Mouse (Mus musculus) hindbrain, embryonic 16.5 days (tissue): Measurements from ENCODE around the gene St6galnac5. TPM values are rescaled to one million over a fixed set of nuclear protein-coding genes. Genes with fewer than 3 reads are reported as not detected.

Experiments used
- ATAC-seq: fragments of 200-750 bp; cut with Nextera tagmentation; 2 replicates; pipeline ENCODE4 v1.8.0; 2017; ENCODE audit warnings: moderate TSS enrichment, moderate library complexity
- H3K27ac ChIP-seq: fragments of 300-500 bp; sonication (generic); 2 replicates; pipeline ENCODE4 v1.5.1; 2014; ENCODE audit warnings: low read depth, mild to moderate bottlenecking, control low read depth, low read length, moderate library complexity
- H3K27me3 ChIP-seq: fragments of 300-500 bp; sonication (generic); replicated peaks from 2 replicates; pipeline ENCODE4 v1.6.1; 2014; ENCODE audit warnings: low read length; ENCODE audit not compliant: control insufficient read depth, insufficient read depth
- H3K36me3 ChIP-seq: fragments of 300-500 bp; sonication (generic); 2 replicates; pipeline ENCODE4 v1.6.1; 2014; ENCODE audit warnings: mild to moderate bottlenecking, low read length, moderate library complexity, mixed read lengths; ENCODE audit not compliant: control insufficient read depth, insufficient read depth
- H3K4me1 ChIP-seq: fragments of 300-500 bp; sonication (generic); 2 replicates; pipeline ENCODE4 v1.6.1; 2014; ENCODE audit warnings: low read depth, low read length; ENCODE audit not compliant: control insufficient read depth, insufficient read depth
- H3K4me2 ChIP-seq: fragments of 300-500 bp; sonication (generic); 2 replicates; pipeline ENCODE4 v1.6.1; 2014; ENCODE audit warnings: mild to moderate bottlenecking, low read length, control low read depth, moderate library complexity
- H3K4me3 ChIP-seq: fragments of 300-500 bp; sonication (generic); 2 replicates; pipeline ENCODE4 v1.5.1; 2014; ENCODE audit warnings: mild to moderate bottlenecking, low read length, control low read depth, moderate library complexity
- H3K9ac ChIP-seq: fragments of 300-500 bp; sonication (generic); 2 replicates; pipeline ENCODE4 v1.6.1; 2014; ENCODE audit warnings: low read depth, mild to moderate bottlenecking, control low read depth, low read length, moderate library complexity
- H3K9me3 ChIP-seq: fragments of 300-500 bp; sonication (generic); 2 replicates; pipeline ENCODE4 v1.6.1; 2014; ENCODE audit warnings: mild to moderate bottlenecking, low read length, moderate library complexity; ENCODE audit not compliant: control insufficient read depth
- WGBS: fragments of 180-500 bp; shearing (Covaris S2); extraction: QIAGEN DNeasy Blood & Tissue Kit; methylation state at CpG from one replicate; pipeline ENCODE4 v1.1.7; 2014; 5-methylcytosine and 5-hydroxymethylcytosine counted together
- polyA plus RNA-seq: library from polyadenylated mRNA; unstranded; fragments of >200 nt; fragmentation: Nextera tagmentation; extraction: Ambion mirVana; gene quantifications from 2 replicates; pipeline ENCODE4 v1.2.1, GENCODE M21; 2015

The St6galnac5 gene
- polyA plus RNA-seq, 1 experiment from 2014 or later, result 21.1 TPM

GRCm38 (mm10) chr3:152956038-152956437 lies 26.0 kb downstream of the St6galnac5 start:
- 83% methylated on average over 5 of the region's 5 CpGs for WGBS
- no peak for ATAC-seq
- H3K4me1 ChIP-seq, result no peaks in the 10 kb centered on the region

GRCm38 (mm10) chr3:152951634-152952545 lies 30.2 kb downstream of the St6galnac5 start:
- H3K27me3 ChIP-seq, result no peaks in the 10 kb centered on the region
- 78% methylated on average over 11 of the region's 11 CpGs for WGBS

More at GRCm38 (mm10) chr3:152956038-152956437, 26.0 kb downstream of the St6galnac5 start:
- Histone ChIP-seq H3K27me3 (no peaks in the 10 kb centered on the region), H3K27ac (no peak overlapping the region), H3K36me3 (no peaks in the 10 kb centered on the region), H3K4me2 (no peak overlapping the region), H3K9ac (no peak overlapping the region), H3K4me3 (no peak overlapping the region), H3K9me3 (no peaks in the 10 kb centered on the region)

GRCm38 (mm10) chr3:152950914-152951313 lies 31.1 kb downstream of the St6galnac5 start:
- H3K27me3 ChIP-seq, result no peaks in the 10 kb centered on the region
- H3K36me3 ChIP-seq, result no peaks in the 10 kb centered on the region
- no peak overlapping the region for H3K4me3 ChIP-seq
- no peak overlapping the region for H3K9ac ChIP-seq
- H3K4me2 ChIP-seq, result no peak overlapping the region
- 94% methylated on average over 9 of the region's 9 CpGs for whole genome bisulfite sequencing
- no peak overlapping the region for H3K27ac ChIP-seq
- H3K4me1 ChIP-seq, result no peaks in the 10 kb centered on the region
- H3K9me3 ChIP-seq, result 0 out of 2 replicates have a peak, but pooled peaks cover 3% of the 10 kb centered on the region
- no peak for ATAC-seq

More at GRCm38 (mm10) chr3:152951634-152952545, 30.2 kb downstream of the St6galnac5 start:
- ATAC-seq, result no peak
- H3K4me1 ChIP-seq, result no peaks in the 10 kb centered on the region
- H3K9ac ChIP-seq, result no peak overlapping the region
- no peak overlapping the region for H3K4me2 ChIP-seq
- H3K36me3 ChIP-seq, result no peaks in the 10 kb centered on the region
- no peak overlapping the region for H3K27ac ChIP-seq
- 0 out of 2 replicates have a peak, but pooled peaks cover 3% of the 10 kb centered on the region for H3K9me3 ChIP-seq
- no peak overlapping the region for H3K4me3 ChIP-seq

GRCm38 (mm10) chr3:152950299-152950698 lies 31.7 kb downstream of the St6galnac5 start:
- Histone ChIP-seq H3K9ac (no peak overlapping the region), H3K27me3 (no peaks in the 10 kb centered on the region), H3K27ac (no peak overlapping the region), H3K4me2 (no peak overlapping the region), H3K9me3 (0 out of 2 replicates have a peak, but pooled peaks cover 3% of the 10 kb centered on the region), H3K4me1 (no peaks in the 10 kb centered on the region), H3K36me3 (no peaks in the 10 kb centered on the region), H3K4me3 (no peak overlapping the region)
- no peak for ATAC-seq
- WGBS, result 94% methylated on average over 5 of the region's 5 CpGs

GRCm38 (mm10) chr3:152949233-152949777 lies 32.7 kb downstream of the St6galnac5 start:
- no peak overlapping the region for H3K27ac ChIP-seq
- 0 out of 2 replicates have a peak, but pooled peaks cover 3% of the 10 kb centered on the region for H3K9me3 ChIP-seq
- 0 out of 2 replicates have a peak, but pooled peaks have one; percentile 19 for ATAC-seq
- no peaks in the 10 kb centered on the region for H3K36me3 ChIP-seq
- H3K4me1 ChIP-seq, result no peaks in the 10 kb centered on the region
- no peak overlapping the region for H3K4me3 ChIP-seq
- no peak overlapping the region for H3K9ac ChIP-seq
- no peaks in the 10 kb centered on the region for H3K27me3 ChIP-seq
- 94% methylated on average over 15 of the region's 15 CpGs for WGBS
- H3K4me2 ChIP-seq, result no peak overlapping the region

- Histone ChIP-seq H3K9ac (no peak overlapping the region), H3K4me1 (no peaks in the 10 kb centered on the region), H3K27me3 (no peaks in the 10 kb centered on the region), H3K4me3 (no peak overlapping the region), H3K4me2 (no peak overlapping the region), H3K36me3 (no peaks in the 10 kb centered on the region), H3K9me3 (0 out of 2 replicates have a peak, but pooled peaks cover 3% of the 10 kb centered on the region), H3K27ac (no peak overlapping the region)
- ATAC-seq, result no peak
- 82% methylated on average over 7 of the region's 7 CpGs for WGBS
Observed at GRCm38 (mm10) chr3:152948556-152948955, 33.5 kb downstream of the St6galnac5 start.

- no peak for ATAC-seq
Observed at GRCm38 (mm10) chr3:152947031-152947640, 34.9 kb downstream of the St6galnac5 start.

GRCm38 (mm10) chr3:152944766-152945165 lies 37.3 kb downstream of the St6galnac5 start:
- Histone ChIP-seq H3K4me2 (no peak overlapping the region), H3K36me3 (no peaks in the 10 kb centered on the region), H3K9ac (no peak overlapping the region), H3K27me3 (no peaks in the 10 kb centered on the region), H3K27ac (no peak overlapping the region), H3K4me1 (no peaks in the 10 kb centered on the region), H3K9me3 (no peaks in the 10 kb centered on the region), H3K4me3 (no peak overlapping the region)
- 58% methylated on average over 3 of the region's 3 CpGs for WGBS
- peak; percentile 46; the same call in 1 of the 2 replicates for ATAC-seq

More at GRCm38 (mm10) chr3:152947031-152947640, 34.9 kb downstream of the St6galnac5 start:
- H3K4me1 ChIP-seq, result no peaks in the 10 kb centered on the region
- no peak overlapping the region for H3K4me2 ChIP-seq
- no peaks in the 10 kb centered on the region for H3K36me3 ChIP-seq
- H3K27me3 ChIP-seq, result no peaks in the 10 kb centered on the region
- 0 out of 2 replicates have a peak, but pooled peaks cover 3% of the 10 kb centered on the region for H3K9me3 ChIP-seq
- H3K4me3 ChIP-seq, result no peak overlapping the region
- no peak overlapping the region for H3K27ac ChIP-seq
- WGBS, result 69% methylated on average over 11 of the region's 11 CpGs
- no peak overlapping the region for H3K9ac ChIP-seq

- no peak overlapping the region for H3K9ac ChIP-seq
- H3K36me3 ChIP-seq, result no peaks in the 10 kb centered on the region
- H3K27ac ChIP-seq, result no peak overlapping the region
- H3K4me1 ChIP-seq, result no peaks in the 10 kb centered on the region
- H3K9me3 ChIP-seq, result no peaks in the 10 kb centered on the region
- no peaks in the 10 kb centered on the region for H3K27me3 ChIP-seq
- H3K4me2 ChIP-seq, result no peak overlapping the region
- H3K4me3 ChIP-seq, result no peak overlapping the region
- no peak for ATAC-seq
- 58% methylated on average over 11 of the region's 11 CpGs for WGBS
Observed at GRCm38 (mm10) chr3:152942985-152943384, 39.1 kb downstream of the St6galnac5 start.
